Mouse (Mus musculus): ENCODE measurements around the gene Ccdc162.

Ccdc162 gene

GRCm38 (mm10) chr10:41635276-41636033 lies 81.0 kb downstream of the Ccdc162 start:
- DNase-seq (ENCODE audit: low spot score in 2 of 2) = no peak

GRCm38 (mm10) chr10:41633801-41634200 lies 82.6 kb downstream of the Ccdc162 start:
- DNase-seq (ENCODE audit: low spot score in 2 of 2) = no peak

- DNase-seq (ENCODE audit: low spot score in 2 of 2) = no peak
These were observed 84.4 kb downstream of the Ccdc162 start for GRCm38 (mm10) chr10:41632062-41632461.

DNA sequence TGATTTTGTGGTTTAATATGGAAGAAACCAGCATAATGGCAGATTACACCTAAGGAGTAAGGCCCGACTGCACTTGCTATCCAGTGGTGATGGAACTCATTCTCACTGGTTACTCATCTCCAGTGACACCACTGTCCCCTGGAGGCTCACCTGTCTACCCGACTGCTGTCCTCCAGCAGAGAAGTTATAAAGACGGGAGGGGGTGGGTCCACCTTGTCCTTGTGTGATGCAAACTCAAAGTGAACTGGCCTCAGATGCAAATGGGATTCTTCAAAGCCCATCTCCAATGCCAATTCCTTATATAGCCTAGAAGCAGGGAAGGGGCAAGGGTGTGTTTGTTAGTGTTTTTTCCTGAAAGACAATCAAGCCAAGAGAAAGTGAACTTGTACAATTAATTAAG lies 89.4 kb downstream of the Ccdc162 start:
- no peak for DNase-seq (ENCODE audit: low spot score in 2 of 2)

DNA sequence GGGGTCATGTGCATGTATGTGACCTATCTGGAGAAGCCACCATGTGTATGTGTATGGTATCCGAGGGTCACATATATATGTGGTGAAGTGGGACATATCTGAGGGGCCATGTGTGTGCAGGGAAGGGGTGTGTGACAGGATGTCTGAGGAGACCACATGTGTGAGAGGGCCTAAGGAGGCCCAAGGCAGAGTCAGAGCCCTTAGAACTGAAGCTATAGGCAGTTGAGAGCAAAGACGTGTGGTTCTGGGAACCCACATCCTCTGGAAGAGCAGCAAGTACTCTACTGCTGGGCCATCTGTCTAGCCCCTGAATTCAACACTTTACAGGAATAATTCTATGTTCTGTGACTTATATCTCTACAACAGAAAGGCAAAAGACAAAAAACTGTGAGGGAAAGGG lies 96.4 kb downstream of the Ccdc162 start:
- no peak for DNase-seq (ENCODE audit: low spot score in 2 of 2)

DNA sequence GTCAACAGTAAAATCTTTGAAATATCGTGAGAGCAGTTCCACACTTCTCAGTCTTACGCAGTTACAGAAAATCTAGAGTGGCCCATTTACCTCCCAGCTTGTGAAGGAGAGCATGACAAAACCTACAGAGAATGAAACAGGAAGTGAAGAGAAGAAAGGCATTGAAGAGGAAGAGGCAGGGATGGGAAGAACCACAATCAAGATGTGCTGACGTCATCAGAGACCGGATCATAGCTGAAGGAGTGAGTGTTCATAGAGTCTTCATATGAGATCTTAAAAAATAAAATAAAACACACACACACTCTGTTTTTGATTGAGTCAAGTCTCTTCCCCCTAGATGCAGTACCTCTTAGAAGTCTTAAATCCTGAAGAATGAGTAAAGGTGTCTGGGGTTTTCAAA lies 100.9 kb downstream of the Ccdc162 start:
- no peak for DNase-seq (ENCODE audit: low spot score in 2 of 2)

DNA sequence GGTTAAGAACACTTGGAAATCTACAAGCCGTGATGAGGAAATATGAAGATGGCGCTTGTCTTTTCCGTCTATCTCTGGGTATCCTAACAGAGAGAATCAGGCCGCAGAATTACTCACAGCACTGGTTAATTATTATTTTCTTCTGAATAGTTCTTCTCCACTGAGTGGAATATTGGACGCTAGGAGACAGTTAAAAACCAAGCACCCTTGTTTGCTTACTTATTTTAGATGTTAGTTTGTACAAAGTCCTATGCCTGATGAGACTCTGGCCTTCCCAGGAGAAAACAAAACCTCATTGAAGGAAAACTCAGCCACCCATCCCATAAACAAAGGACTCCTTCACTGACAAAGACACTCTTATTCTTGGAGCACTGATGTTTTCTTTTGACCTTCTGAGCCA lies 104.5 kb downstream of the Ccdc162 start:
- no peak for DNase-seq (ENCODE audit: low spot score in 2 of 2)

DNA sequence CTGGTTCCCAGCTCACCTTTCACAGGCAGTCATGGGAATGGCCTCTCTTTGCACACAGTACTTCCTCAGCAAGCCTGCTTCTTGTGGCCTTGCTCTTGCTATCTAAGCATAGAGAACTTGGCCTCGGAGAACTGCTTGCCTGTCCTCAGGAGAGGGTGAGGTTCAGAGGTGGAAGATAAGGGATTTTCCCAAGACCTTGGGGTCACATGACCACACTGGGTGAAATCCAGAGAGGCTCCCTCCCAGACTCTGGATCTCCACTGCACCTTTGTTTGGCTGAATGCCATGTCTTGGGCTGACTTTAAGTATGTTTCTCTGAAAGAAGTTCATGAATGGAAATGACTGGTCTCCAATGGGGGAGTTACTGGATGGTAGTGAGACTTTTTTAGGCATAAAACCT lies 107.0 kb downstream of the Ccdc162 start:
- DNase-seq (ENCODE audit: low spot score in 2 of 2) = no peak

GRCm38 (mm10) chr10:41608485-41608884 lies 107.9 kb downstream of the Ccdc162 start:
- DNase-seq (ENCODE audit: low spot score in 2 of 2) = no peak

DNA sequence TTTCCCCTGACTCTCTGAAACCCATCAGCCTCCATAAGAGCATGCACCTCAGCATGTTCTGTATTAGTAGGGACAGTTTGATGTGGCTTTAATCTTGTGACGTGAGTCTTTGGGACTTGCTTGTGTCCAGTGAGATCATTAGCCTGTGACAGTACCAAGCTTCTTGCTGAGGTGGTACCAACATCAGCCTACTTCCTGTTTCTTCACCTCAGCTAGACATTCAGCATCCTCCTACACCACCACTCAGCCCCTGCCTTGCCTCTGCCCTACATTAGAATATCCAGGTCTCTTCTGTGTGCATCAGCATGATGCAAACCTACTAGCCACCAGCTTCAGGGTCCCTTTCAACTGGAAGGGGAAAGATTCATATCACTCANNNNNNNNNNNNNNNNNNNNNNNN lies 113.8 kb downstream of the Ccdc162 start:
- DNase-seq (ENCODE audit: low spot score in 2 of 2) = no peak

DNA sequence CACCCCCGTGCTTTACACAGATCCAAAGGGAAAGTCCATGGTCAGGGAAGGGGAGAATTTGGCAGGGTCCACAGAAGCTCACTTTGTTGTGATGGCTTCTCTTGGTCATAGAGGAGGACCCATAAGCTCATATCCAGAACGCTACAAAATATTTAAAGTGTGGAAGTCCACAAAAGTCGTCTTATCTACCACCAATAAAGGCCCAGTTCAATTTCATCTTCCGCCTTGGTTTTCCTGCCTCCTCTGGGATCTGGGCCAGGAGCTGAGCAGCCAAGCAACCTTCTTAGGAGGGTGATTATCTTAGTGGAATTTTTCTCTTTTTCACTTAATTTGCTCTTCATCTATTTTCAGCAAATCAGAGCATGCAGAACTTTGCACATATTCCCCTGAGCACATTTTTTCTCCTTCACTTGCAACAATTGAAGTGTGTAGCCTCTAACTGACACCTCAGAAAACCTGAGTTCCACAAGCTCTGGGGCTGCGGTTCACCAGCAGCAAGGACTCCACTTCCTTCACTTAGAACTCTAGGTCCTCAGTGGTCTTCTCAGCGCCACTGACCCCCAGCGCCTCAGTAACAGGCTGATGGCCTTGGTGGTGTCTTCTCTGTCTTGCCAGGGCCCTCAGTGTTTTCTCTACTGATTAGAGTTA lies 114.4 kb downstream of the Ccdc162 start:
- DNase-seq (ENCODE audit: low spot score in 2 of 2) = no peak

- no peak for DNase-seq (ENCODE audit: low spot score in 2 of 2)
These were observed 115.1 kb downstream of the Ccdc162 start for GRCm38 (mm10) chr10:41601302-41601701.

DNA sequence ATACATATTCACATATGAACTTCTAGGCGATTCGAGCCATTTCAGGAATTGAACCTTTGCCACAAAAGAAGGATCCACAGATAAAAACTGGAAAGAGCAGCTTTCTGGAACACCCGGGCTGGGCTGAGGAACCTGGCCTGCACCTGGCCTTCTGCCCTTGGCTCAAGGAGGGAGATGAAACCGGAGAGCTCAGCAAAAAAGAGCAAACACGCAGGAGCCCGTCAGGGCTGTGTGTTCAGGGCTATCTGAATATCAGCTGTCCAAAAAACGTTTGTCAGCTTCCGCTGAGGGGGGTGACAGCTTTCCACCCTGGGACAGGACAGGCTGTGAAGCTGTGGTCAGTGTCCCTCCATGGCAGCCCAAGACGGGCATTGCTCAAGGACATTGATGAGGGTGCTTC lies 117.4 kb downstream of the Ccdc162 start:
- no peak for DNase-seq (ENCODE audit: low spot score in 2 of 2)

DNA sequence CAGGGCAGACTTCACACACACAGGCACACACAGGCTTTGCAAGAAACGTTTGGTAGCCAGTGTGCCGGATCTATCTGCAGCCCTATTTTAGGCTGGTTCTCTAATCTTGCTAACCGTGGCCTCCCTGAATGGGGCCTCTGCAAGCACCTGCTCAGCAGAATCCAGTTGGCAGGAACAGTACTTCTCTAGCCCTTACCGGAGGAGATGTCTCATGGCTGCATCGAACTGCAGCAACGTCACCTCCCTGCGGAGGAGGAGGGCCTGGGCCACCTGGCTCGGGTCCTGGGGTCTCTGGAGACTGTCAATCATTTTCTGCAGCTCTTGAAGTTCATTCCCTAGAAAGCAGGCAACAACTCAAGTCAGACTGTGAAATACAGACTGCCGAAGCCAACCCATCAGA lies 118.2 kb downstream of the Ccdc162 start:
- DNase-seq (ENCODE audit: low spot score in 2 of 2) = no peak

DNA sequence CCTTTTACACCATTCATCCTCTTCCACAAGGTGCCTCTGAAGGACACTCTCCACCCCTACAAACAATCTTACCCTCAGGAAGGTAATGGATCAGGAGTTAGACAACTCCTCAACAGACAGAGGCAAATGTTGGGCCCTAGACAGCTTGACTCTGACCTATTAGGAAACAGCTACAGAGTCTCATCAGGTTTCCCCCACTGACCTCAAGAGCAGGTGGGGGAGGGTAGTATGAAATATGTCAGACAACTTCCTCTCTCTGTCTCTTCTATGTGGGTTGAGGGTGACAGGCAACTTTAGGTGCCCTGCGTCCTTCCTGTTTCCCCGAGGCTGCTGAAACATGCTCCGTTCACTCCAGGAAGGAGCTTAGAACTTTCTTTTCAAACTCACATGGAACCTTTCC lies 120.9 kb downstream of the Ccdc162 start:
- no peak for DNase-seq (ENCODE audit: low spot score in 2 of 2)

- no peak for DNase-seq (ENCODE audit: low spot score in 2 of 2)
These were observed 121.5 kb downstream of the Ccdc162 start for GRCm38 (mm10) chr10:41594957-41595356.

DNA sequence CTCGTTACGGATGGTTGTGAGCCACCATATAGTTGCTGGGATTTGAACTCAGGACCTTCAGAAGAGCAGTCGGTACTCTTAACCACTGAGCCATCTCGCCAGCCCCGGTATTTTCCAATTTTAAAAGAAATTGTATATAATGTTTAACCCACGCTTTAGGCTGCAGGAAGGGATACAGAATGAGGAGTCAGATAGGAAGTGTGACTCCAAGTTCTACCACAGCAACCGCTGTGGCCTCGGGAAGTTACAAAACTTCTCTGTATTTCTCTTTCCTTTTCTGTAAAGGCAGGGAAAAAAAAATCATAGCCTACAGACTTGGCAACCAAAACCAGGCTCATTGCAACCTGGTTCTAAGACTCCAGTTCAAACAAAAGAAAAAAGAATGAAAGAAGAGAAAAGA lies 122.0 kb downstream of the Ccdc162 start:
- DNase-seq (ENCODE audit: low spot score in 2 of 2) = no peak

GRCm38 (mm10) chr10:41588616-41589015 lies 127.8 kb downstream of the Ccdc162 start:
- no peak for DNase-seq (ENCODE audit: low spot score in 2 of 2)

- DNase-seq (ENCODE audit: low spot score in 2 of 2) = no peak
These were observed 129.2 kb downstream of the Ccdc162 start for GRCm38 (mm10) chr10:41586947-41587852.

- no peak for DNase-seq (ENCODE audit: low spot score in 2 of 2)
These were observed 133.1 kb downstream of the Ccdc162 start for GRCm38 (mm10) chr10:41583383-41583782.

DNA sequence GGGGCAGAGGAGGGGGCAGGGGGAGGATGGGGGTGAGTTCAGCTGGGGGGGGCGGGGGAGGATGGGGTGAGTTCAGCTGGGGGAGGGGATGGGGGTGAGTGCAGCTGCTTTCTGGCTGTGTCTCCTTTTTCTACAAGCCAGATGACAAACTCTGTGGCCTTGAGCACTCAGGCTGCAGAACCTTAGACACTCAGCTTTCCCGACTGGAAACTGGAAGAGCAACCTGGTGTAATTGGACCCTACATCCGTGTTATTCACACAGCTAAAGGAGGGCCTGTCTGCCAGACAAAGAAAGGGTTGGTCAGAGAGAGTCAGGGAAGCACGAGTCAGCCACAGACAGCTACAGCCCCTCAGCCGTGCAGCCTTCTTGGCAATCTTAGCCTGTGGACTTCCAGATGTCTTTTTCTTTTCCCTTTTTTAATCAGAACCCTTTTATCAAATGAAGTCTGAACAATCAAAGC lies 133.5 kb downstream of the Ccdc162 start:
- no peak for DNase-seq (ENCODE audit: low spot score in 2 of 2)

- no peak for DNase-seq (ENCODE audit: low spot score in 2 of 2)
These were observed 136.0 kb downstream of the Ccdc162 start for GRCm38 (mm10) chr10:41580441-41580840.
